Mouse (Mus musculus) heart, postnatal 0 days (tissue): ENCODE measurements around the gene Dhx30.

Experiments
- CTCF ChIP-seq: IDR thresholded peaks from 2 replicates; pipeline ENCODE4 v1.5.1; 2016; ENCODE audit warnings: antibody characterized with exemption, control low read depth, low read depth
- EP300 ChIP-seq: IDR thresholded peaks from 2 replicates; pipeline ENCODE4 v1.6.1; 2016; ENCODE audit warnings: antibody characterized with exemption, low read depth

- TF ChIP-seq EP300 (no peak), CTCF (no peak)
Measured at GRCm38 (mm10) chr9:110057200-110057599, 60.4 kb downstream of the Dhx30 start.
